Mouse (Mus musculus): ENCODE measurements around the gene Odf3b.

- TF ChIP-seq POLR2A (IDR thresholded peaks at IDR 0.05; ENCODE audit: insufficient read length, low read depth) (no peak), USF1 (IDR thresholded peaks at IDR 0.05; ENCODE audit: low read depth) (no peak), MYOG (IDR thresholded peaks at IDR 0.05; ENCODE audit: control insufficient read depth in 1 of 3, insufficient read depth in 1 of 3, insufficient read length in 2 of 3, low read depth in 2 of 3) (no peak), MYOD1 (IDR thresholded peaks at IDR 0.05; ENCODE audit: control insufficient read depth in 1 of 3, insufficient read length in 2 of 3, low read depth in 2 of 3) (no peak), E2F4 (IDR thresholded peaks at IDR 0.05; ENCODE audit: insufficient read depth) (no peak), POLR2AphosphoS2 (IDR thresholded peaks at IDR 0.05; ENCODE audit: insufficient read length, low read depth) (no peak), MAX (IDR thresholded peaks at IDR 0.05; ENCODE audit: low read depth) (no peak), TCF12 (IDR thresholded peaks at IDR 0.05; ENCODE audit: insufficient read depth, poor library complexity, severe bottlenecking) (no peak), TCF3 (IDR thresholded peaks at IDR 0.05; ENCODE audit: insufficient read length, low read depth) (no peak), CEBPB (IDR thresholded peaks at IDR 0.05; ENCODE audit: insufficient read depth, poor library complexity, severe bottlenecking) (no peak), REST (IDR thresholded peaks at IDR 0.05; ENCODE audit: insufficient read depth, insufficient read length) (no peak)
Observed at GRCm38 (mm10) chr15:89390081-89390480, 11.0 kb upstream of the Odf3b start.
